Mouse (Mus musculus) stomach, postnatal 0 days (tissue): ENCODE measurements around the gene Amn.

Experiments used
- CTCF ChIP-seq: IDR thresholded peaks from 2 replicates; pipeline ENCODE4 v1.5.1; 2016; ENCODE audit warnings: antibody characterized with exemption, low read depth, mild to moderate bottlenecking, moderate library complexity
- EP300 ChIP-seq: optimal IDR thresholded peaks from 2 replicates; pipeline ENCODE3; 2016; ENCODE audit warnings: antibody characterized with exemption

- TF ChIP-seq CTCF (no peak), EP300 (no peak)
Observed at GRCm38 (mm10) chr12:111250116-111250515, 20.8 kb upstream of the Amn start.
